Mouse (Mus musculus) limb, embryonic 12.5 days (tissue): ENCODE measurements at regions not wholly inside any gene's neighbourhood (a gene's known extent, or its start where the extent isn't known, plus 50 kb on each side); places are given as distances from the start of the nearest gene placed in this dataset.

Experiments used
- ATAC-seq: fragments of 200-750 bp; cut with Nextera tagmentation; 2 replicates; pipeline ENCODE4 v1.8.0; 2017; ENCODE audit warnings: low read depth, moderate TSS enrichment; ENCODE audit not compliant: insufficient number of reproducible peaks, insufficient read depth, low FRiP score, low TSS enrichment
- H3K27ac ChIP-seq: fragments of 300-500 bp; sonication (generic); 2 replicates; pipeline ENCODE4 v1.5.1; 2016; ENCODE audit warnings: mild to moderate bottlenecking, moderate library complexity
- H3K27me3 ChIP-seq: fragments of 300-500 bp; sonication (generic); 2 replicates; pipeline ENCODE4 v1.6.1; 2016; ENCODE audit warnings: mild to moderate bottlenecking, moderate library complexity
- H3K36me3 ChIP-seq: fragments of 300-500 bp; sonication (generic); 2 replicates; pipeline ENCODE4 v1.6.1; 2016; ENCODE audit warnings: mild to moderate bottlenecking, moderate library complexity
- H3K4me1 ChIP-seq: fragments of 300-500 bp; sonication (generic); replicated peaks from 2 replicates; pipeline ENCODE4 v1.6.1; 2016
- H3K4me2 ChIP-seq: fragments of 300-500 bp; sonication (generic); 2 replicates; pipeline ENCODE4 v1.6.1; 2016; ENCODE audit warnings: mild to moderate bottlenecking, moderate library complexity
- H3K4me3 ChIP-seq: fragments of 300-500 bp; sonication (generic); replicated peaks from 2 replicates; pipeline ENCODE4 v1.5.1; 2016; ENCODE audit warnings: mild to moderate bottlenecking
- H3K9ac ChIP-seq: fragments of 300-500 bp; sonication (generic); replicated peaks from 2 replicates; pipeline ENCODE4 v1.6.1; 2016; ENCODE audit warnings: mild to moderate bottlenecking, moderate library complexity
- H3K9me3 ChIP-seq: fragments of 300-500 bp; sonication (generic); 2 replicates; pipeline ENCODE4 v1.6.1; 2016; ENCODE audit warnings: mild to moderate bottlenecking, moderate library complexity
- WGBS: fragments of 180-500 bp; shearing (Covaris S2); methylation state at CpG from one replicate; pipeline ENCODE4 v1.1.7; 2016; 5-methylcytosine and 5-hydroxymethylcytosine counted together

DNA sequence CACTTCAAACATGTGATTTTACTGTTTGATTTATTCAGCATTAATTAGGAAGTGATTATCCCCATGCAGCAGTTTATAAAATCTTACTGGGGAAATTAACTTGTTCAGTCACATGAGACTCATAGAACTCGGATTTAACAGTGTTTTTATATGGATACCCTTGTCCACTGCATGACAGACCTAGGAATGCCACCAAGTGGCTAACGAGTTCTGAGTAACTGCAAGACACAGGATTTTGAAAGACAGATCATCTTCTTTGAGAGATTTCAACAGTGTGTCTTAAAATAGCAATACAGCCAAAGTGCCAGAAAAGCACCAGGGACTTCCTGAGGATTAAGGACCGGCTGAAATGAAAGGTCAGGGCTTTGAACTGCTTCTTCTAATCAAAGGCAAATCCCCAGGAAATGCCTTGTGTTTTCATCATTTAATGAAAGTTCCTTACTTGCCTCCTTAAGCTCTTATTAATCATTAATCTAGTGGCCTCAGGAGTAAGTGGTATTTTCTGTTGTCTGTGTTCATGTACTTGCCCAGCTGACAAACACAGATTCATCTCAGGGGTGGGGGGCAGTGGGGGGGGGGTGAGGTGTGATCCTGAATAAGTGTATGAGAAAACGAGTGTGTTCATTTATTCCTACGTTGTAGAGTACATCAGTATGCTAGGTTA lies 193.4 kb downstream of the Gm13691 start:
- peaks cover 10% of the 10 kb centered on the region; the same call in 1 of the 2 replicates for H3K4me1 ChIP-seq
- no peak overlapping the region for H3K9ac ChIP-seq
- H3K9me3 ChIP-seq = no peaks in the 10 kb centered on the region
- H3K4me3 ChIP-seq = no peak overlapping the region
- no peak for ATAC-seq
- H3K27me3 ChIP-seq = no peaks in the 10 kb centered on the region
- H3K36me3 ChIP-seq = no peaks in the 10 kb centered on the region
- H3K27ac ChIP-seq = no peak overlapping the region
- 12% methylated on average over 5 of the region's 5 CpGs for WGBS
- no peak overlapping the region for H3K4me2 ChIP-seq

DNA sequence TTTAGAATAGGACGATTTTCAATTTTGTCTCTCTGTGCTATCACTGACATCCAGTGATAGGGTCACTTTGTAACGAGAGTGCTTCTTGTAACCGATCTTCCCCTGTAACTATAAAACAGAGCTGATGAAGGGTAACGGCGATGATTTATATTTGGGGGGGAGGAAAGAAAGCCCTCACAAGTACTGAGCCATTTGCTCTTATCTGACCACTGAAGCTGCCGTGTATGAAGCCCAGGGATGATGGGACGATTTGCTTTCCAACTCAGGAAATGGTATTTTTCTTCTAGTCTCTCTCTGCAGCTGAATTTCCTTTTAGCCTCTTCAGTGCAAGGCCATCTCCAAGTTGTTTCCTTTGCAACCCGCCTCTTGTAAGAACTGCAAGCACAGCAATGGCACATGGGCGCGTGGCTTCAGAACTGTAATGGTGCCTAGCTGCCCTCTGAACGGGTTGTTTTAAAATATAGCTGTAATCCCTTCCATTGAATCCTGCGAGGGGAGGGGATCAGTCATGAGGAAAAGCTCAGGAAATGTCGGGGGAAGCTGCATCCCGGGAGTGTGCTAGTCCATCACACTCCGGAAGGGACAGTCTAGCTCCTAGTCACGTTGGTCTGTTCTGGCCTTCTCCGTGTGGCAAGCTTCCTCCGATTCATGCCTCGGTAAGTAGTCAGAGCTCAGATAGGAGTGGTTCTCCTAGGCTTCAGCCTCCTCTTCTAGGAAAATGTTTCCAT lies 194.1 kb downstream of the Gm13691 start:
- Histone ChIP-seq H3K4me1 (peaks cover 10% of the 10 kb centered on the region; the same call in 1 of the 2 replicates), H3K4me2 (no peak overlapping the region), H3K4me3 (no peak overlapping the region), H3K27ac (no peak overlapping the region), H3K9ac (no peak overlapping the region), H3K9me3 (no peaks in the 10 kb centered on the region), H3K27me3 (no peaks in the 10 kb centered on the region), H3K36me3 (no peaks in the 10 kb centered on the region)
- no peak for ATAC-seq
- 55% methylated on average over 19 of the region's 19 CpGs for WGBS

DNA sequence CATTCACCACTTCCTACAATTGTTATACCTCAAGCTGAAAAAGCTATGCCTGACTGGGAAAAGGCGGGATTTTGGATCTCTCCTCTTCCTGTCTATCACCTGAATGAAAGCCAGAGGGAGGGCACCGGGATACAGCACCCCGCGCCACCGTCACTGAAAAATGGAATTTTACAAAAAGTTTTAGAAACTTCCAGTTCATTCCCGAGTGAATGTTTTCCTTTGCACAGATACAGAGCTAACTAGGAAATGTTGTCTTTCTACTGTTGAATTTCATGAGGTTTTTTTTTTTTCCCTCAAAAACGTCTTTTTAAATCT lies 194.6 kb downstream of the Gm13691 start:
- H3K27me3 ChIP-seq = no peaks in the 10 kb centered on the region
- H3K4me3 ChIP-seq = no peak overlapping the region
- 86% methylated on average over 7 of the region's 7 CpGs for WGBS
- no peaks in the 10 kb centered on the region for H3K9me3 ChIP-seq
- no peaks in the 10 kb centered on the region for H3K36me3 ChIP-seq
- no peak overlapping the region for H3K27ac ChIP-seq
- no peak overlapping the region for H3K9ac ChIP-seq
- ATAC-seq = no peak
- no peak overlapping the region for H3K4me2 ChIP-seq
- peaks cover 10% of the 10 kb centered on the region; the same call in 1 of the 2 replicates for H3K4me1 ChIP-seq

DNA sequence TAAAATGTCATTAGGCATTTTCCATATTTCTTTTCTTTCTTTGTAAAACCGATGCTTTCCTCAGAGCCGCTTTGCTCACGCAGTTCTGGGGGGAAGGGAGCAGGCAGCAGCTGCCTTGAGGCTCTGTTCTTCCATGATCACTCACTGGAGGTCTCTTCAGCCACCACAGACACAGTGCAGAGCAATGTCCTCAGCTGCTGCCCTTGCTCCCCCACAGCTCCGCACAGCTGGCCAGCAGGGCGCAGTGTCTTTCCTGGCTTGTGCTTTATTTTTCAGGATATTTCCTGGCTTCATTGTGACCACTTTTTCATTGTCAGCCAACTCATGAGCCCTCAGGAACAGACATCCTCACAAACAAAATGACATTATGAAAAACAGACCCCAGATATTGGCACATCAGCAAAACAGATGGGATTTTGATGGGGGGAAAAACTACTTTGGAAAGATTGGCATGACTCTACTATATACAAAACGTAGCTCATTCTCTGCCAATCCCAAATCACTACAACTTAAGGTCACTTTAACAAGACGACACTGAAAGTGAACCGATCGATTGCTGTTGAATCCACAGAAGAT lies 195.9 kb downstream of the Gm13691 start:
- H3K4me1 ChIP-seq = peaks cover 10% of the 10 kb centered on the region; the same call in 1 of the 2 replicates
- ATAC-seq = peak; percentile 73; the same call in 1 of the 2 replicates
- H3K27me3 ChIP-seq = no peaks in the 10 kb centered on the region
- H3K9me3 ChIP-seq = no peaks in the 10 kb centered on the region
- no peak overlapping the region for H3K27ac ChIP-seq
- 45% methylated on average over 9 of the region's 9 CpGs for WGBS
- no peak overlapping the region for H3K9ac ChIP-seq
- H3K4me2 ChIP-seq = no peak overlapping the region
- H3K4me3 ChIP-seq = no peak overlapping the region
- H3K36me3 ChIP-seq = no peaks in the 10 kb centered on the region

DNA sequence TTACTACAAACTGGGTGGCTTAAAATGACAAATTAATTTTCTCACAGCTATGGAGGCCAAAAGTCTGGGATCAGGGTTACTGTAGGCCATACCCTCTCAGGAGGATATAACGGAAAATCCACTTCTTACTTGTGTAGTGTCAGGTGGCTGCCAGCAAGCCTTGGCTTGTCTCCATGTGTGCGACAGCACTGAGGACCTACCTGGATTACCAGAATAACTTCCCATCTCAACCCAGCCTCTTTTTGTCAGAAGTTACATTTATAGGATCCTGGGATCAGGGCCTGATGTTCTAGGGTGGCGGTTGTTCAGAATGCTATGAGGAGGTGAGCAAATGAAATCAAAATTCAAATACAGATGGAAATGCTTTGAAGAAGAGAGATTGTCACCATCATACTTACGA lies 197.1 kb downstream of the Gm13691 start:
- Histone ChIP-seq H3K9me3 (no peaks in the 10 kb centered on the region), H3K36me3 (no peaks in the 10 kb centered on the region)
- WGBS = 93% methylated on average over 4 of the region's 4 CpGs

DNA sequence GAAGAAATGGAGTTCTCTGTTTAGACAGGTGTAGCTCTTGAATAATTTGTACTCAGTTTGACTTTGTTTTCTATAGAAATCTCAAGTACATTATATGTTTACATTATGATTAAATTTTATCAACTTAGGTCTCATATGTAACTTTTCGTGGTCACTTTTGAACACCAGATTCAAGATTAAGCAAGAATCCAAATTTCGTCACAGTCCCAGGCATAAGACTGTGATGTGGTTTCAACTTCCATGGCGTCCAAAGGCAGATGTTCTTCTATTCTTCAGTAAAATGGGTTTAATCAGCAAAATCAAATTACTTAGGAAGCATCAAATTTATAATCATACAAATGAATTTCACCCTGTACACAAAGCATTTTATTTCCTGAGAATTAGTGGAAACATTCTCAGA lies 198.9 kb downstream of the Gm13691 start:
- 91% methylated on average over 3 of the region's 3 CpGs for WGBS
- no peak overlapping the region for H3K27ac ChIP-seq
- H3K27me3 ChIP-seq = no peaks in the 10 kb centered on the region
- no peaks in the 10 kb centered on the region for H3K9me3 ChIP-seq
- H3K9ac ChIP-seq = no peak overlapping the region
- no peak for ATAC-seq
- no peak overlapping the region for H3K4me3 ChIP-seq
- H3K36me3 ChIP-seq = no peaks in the 10 kb centered on the region
- H3K4me2 ChIP-seq = no peak overlapping the region
- H3K4me1 ChIP-seq = peaks cover 4% of the 10 kb centered on the region; the same call in 1 of the 2 replicates

More for the DNA sequence above, 197.1 kb downstream of the Gm13691 start:
- Histone ChIP-seq H3K4me2 (no peak overlapping the region), H3K27me3 (no peaks in the 10 kb centered on the region), H3K4me1 (peaks cover 10% of the 10 kb centered on the region; the same call in 1 of the 2 replicates), H3K27ac (no peak overlapping the region), H3K4me3 (no peak overlapping the region), H3K9ac (no peak overlapping the region)
- no peak for ATAC-seq

DNA sequence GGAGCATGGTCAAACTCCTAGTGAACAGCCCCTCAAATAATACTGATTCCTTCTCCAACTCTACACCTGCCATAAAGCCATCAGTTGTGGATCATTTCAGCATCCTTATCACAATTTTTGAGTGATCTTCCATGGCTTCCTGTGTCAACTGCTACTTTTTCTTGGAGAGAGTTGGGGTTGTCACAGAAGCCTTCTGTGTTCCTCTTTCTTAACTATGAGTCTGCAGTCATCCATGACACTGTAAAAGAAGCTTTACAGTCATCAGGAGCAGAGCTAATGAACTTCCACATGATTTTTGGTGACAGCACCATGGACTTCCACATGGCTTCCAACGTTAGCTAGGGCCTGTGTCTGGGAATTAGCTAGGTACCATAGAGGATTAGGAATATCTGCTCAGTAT lies 208.1 kb downstream of the Calcrl start:
- H3K9ac ChIP-seq = no peak overlapping the region
- H3K4me3 ChIP-seq = no peak overlapping the region
- H3K4me1 ChIP-seq = no peaks in the 10 kb centered on the region
- no peak overlapping the region for H3K27ac ChIP-seq
- no peaks in the 10 kb centered on the region for H3K27me3 ChIP-seq
- H3K36me3 ChIP-seq = no peaks in the 10 kb centered on the region
- 65% methylated on average over 1 of the region's 1 CpGs for WGBS
- no peaks in the 10 kb centered on the region for H3K9me3 ChIP-seq
- no peak overlapping the region for H3K4me2 ChIP-seq
- ATAC-seq = no peak

DNA sequence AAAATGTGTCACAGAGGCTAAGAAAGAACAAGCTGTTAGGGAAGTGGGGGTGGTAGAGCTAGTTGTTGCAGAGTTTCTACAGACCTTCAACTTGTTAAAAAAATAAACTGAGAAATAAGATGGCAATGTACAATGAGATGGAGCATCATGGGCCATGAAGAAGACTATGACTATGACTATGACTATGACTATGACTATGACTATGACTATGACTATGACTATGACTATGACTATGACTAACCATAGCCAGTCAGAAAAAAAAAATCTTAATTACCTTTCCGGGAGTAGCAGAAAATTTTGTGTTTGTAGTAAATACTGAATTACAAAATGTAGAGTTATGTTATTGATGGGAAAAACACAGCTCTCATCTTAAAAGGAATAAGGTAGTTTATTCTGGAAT lies 203.2 kb downstream of the Calcrl start:
- no peaks in the 10 kb centered on the region for H3K4me1 ChIP-seq
- no peak overlapping the region for H3K4me3 ChIP-seq
- H3K9ac ChIP-seq = no peak overlapping the region
- no peaks in the 10 kb centered on the region for H3K36me3 ChIP-seq
- no peaks in the 10 kb centered on the region for H3K9me3 ChIP-seq
- no peak overlapping the region for H3K4me2 ChIP-seq
- H3K27me3 ChIP-seq = no peaks in the 10 kb centered on the region
- WGBS = 86% methylated on average over 1 of the region's 1 CpGs
- H3K27ac ChIP-seq = no peak overlapping the region
- ATAC-seq = no peak

DNA sequence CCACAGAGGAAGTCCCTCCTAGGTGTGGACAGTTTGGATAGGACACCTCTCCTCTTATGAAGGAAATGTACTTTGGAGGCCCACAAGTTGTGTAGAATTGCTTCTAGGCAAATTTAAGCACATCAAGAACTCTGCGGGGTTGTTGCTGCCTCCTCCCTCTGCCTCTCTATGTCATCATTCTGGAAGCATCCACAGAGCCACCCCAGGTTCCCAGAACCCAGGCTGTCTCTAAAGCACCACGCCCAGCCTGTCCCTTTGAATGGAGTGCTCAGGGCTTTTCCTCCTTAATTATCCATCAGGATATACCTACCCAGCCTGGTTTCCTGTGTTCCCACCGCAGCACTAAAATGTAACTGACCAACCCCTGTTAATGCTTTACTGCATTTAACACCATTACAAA lies 195.4 kb downstream of the Calcrl start:
- Histone ChIP-seq H3K36me3 (no peaks in the 10 kb centered on the region), H3K27me3 (no peaks in the 10 kb centered on the region), H3K27ac (no peak overlapping the region), H3K4me2 (no peak overlapping the region), H3K4me1 (no peaks in the 10 kb centered on the region), H3K9me3 (no peaks in the 10 kb centered on the region), H3K9ac (no peak overlapping the region), H3K4me3 (no peak overlapping the region)
- ATAC-seq = no peak
- WGBS = 74% methylated on average over 3 of the region's 3 CpGs

DNA sequence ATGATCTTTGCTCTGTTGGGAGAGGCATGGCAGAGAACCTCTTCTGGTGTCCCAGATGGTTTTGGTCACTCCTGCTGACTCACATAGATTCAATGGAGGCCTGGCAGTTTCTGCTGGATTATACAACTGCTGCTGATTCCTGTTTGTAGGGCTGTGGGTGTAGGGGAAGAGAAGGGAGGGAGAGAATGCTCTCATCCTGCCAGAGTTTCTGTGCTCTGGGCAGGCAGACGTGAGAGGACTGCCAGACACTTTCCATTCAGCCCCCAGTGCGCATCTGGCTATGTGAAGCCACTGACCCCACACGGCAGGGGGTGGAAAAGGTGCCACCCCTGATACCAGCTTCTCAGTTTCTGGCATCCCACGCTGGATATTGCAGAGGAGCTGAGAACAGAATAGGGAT lies 189.6 kb downstream of the Calcrl start:
- Histone ChIP-seq H3K4me3 (no peak overlapping the region), H3K4me1 (no peaks in the 10 kb centered on the region), H3K27ac (no peak overlapping the region), H3K36me3 (no peaks in the 10 kb centered on the region), H3K9ac (no peak overlapping the region), H3K4me2 (no peak overlapping the region), H3K27me3 (no peaks in the 10 kb centered on the region), H3K9me3 (no peaks in the 10 kb centered on the region)
- 76% methylated on average over 4 of the region's 4 CpGs for WGBS
- no peak for ATAC-seq

DNA sequence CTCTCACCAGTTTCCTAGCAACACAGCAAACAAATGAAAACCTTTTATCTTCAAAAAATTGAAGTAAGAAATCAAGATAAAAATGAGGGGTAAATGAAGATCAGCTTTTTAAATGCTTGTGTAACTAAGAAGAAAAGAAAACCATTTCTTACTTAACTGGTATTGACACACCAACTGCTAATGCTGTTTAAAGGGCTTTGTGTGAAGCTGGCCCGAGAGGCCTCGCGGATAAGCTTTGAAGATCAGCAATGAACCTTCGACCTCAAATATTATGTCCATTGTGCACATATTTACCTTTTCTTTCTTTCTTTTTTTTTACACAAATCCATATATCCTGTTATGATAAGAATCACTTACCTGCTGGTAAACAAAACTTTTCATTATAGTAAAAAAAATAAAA lies 184.0 kb downstream of the Calcrl start:
- H3K4me2 ChIP-seq = no peak overlapping the region
- H3K9ac ChIP-seq = no peak overlapping the region
- H3K36me3 ChIP-seq = no peaks in the 10 kb centered on the region
- no peak overlapping the region for H3K27ac ChIP-seq
- 83% methylated on average over 4 of the region's 4 CpGs for WGBS
- H3K4me1 ChIP-seq = peaks cover 4% of the 10 kb centered on the region
- H3K27me3 ChIP-seq = no peaks in the 10 kb centered on the region
- H3K9me3 ChIP-seq = no peaks in the 10 kb centered on the region
- no peak overlapping the region for H3K4me3 ChIP-seq
- ATAC-seq = no peak
